Mouse (Mus musculus) frontal cortex, postnatal 14 days (tissue): Measurements from ENCODE around the gene Olfr1032.
"Not testable (repeated sequence)": the region's sequence is repeated elsewhere in the genome, so short reads cannot be mapped to it uniquely, and the experiment has no call there.

Experiments
- DNase-seq, 2 experiments: peaks; one replicate each; pipeline ENCODE4 v3.0.0; 2022; ENCODE audit warnings: low spot score in 2 of 2

Olfr1032 gene

GRCm38 (mm10) chr2:86005240-86005639 is at the start of gene Olfr1032:
Gene Olfr1032, plus strand, starts transcription at chr2:86005540.
- DNase-seq = no peak

- no peak for DNase-seq
Measured at GRCm38 (mm10) chr2:85973595-85973994, 31.7 kb upstream of the Olfr1032 start, which contains the start of gene Olfr1029. Gene Olfr1029, plus strand, starts transcription at chr2:85973895.

- DNase-seq = no peak
Measured at GRCm38 (mm10) chr2:85978976-85979375, 26.4 kb upstream of the Olfr1032 start, which contains the start of gene Olfr1030. Gene Olfr1030, plus strand, starts transcription at chr2:85979276.

GRCm38 (mm10) chr2:85990004-85990403 is 15.3 kb upstream of the Olfr1032 start, which contains the start of gene Olfr1031:
Gene Olfr1031, plus strand, starts transcription at chr2:85990304.
- no peak for DNase-seq

- not testable (repeated sequence) for DNase-seq
Measured at GRCm38 (mm10) chr2:86020406-86020805, 15.1 kb downstream of the Olfr1032 start, which contains the start of gene Olfr1033. Gene Olfr1033, plus strand, starts transcription at chr2:86020633.

- not testable (repeated sequence) for DNase-seq
Measured at GRCm38 (mm10) chr2:86021518-86021917, 16.2 kb downstream of the Olfr1032 start.

- no peak for DNase-seq
Measured at GRCm38 (mm10) chr2:86045561-86045960, 40.2 kb downstream of the Olfr1032 start, which contains the start of gene Olfr1034. Gene Olfr1034, plus strand, starts transcription at chr2:86045861.

- not testable (repeated sequence) for DNase-seq
Measured at GRCm38 (mm10) chr2:86050777-86051176, 45.4 kb downstream of the Olfr1032 start.
